Mouse (Mus musculus): ENCODE results near the gene Adgrv1. TPM values are rescaled to one million over a fixed set of nuclear protein-coding genes. Genes with fewer than 3 reads are reported as not detected.

Adgrv1 gene
- polyA plus RNA-seq, 1 experiment from 2014 or later, result 0.37 TPM

DNA sequence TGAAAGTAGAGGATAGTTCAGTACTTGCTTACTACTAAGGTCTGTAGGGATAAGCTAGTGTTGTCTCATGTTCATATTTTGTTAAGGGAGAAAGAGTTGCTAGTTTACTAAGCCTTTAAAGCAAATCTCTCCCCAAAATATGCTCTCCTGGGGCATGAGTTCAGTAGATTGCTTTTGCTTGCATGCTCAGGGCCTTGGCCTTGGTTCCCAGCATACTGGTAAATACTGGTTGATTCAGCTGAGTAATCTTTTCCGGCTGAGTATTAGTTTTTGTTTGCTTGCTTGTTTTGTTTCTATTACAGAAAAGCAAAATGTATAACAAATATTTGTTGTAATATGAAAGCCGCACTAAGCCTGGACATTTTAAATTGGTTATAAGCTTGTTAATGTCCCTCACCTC is 422.4 kb downstream of the Adgrv1 start:
- ChIA-PET CTCF (interaction anchor here (1.6 to 1.7 kb wide), 3 partner anchors 19 to 328 kb away, joined by 4 to 7 read pairs (median 6); no protein-coding TSS in a partner anchor), POLR2A (interaction anchor here (0.7 kb wide), 1 partner anchor 22 kb away, joined by 3 read pairs; no protein-coding TSS in a partner anchor)
- DNase-seq (ENCODE audit: low read depth, low spot score) (no peak), ATAC-seq (no peak)
- peaks cover 7% of the 10 kb centered on the region for H3K27me3 ChIP-seq
- TF ChIP-seq CTCF (IDR thresholded peaks at IDR 0.05), result no peak
- in situ Hi-C loops (cut with MboI; ENCODE audit: low pct_unique_long_range_greater_than_20kb), result no loop called here

DNA sequence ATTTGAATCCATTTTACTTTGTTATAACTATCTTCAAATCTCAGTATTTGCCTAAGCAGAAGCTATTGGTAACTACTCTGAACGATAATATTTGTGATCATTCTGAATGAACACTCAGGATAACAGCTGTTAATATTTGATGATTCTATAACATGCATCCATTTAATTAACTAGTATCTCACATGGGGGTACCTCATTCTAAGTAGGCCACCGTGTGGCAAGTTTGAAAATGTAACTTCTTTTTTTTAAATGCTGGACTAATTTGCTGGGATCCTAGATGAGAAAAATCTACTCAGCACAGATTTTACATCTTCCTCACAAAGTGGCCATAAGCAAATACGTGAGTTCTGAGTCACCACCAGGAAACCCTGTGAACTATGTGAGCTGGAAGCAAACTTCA is 423.1 kb downstream of the Adgrv1 start:
- ChIA-PET CTCF (interaction anchor here (0.7 to 1.9 kb wide), 6 partner anchors 9 to 327 kb away, joined by 3 to 7 read pairs (median 4); no protein-coding TSS in a partner anchor), POLR2A (no interaction called here)
- ATAC-seq (no peak), DNase-seq (ENCODE audit: low read depth, low spot score) (no peak)
- peaks cover 7% of the 10 kb centered on the region for H3K27me3 ChIP-seq
- TF ChIP-seq CTCF (IDR thresholded peaks at IDR 0.05), result peak; percentile 16
- in situ Hi-C loops (cut with MboI; ENCODE audit: low pct_unique_long_range_greater_than_20kb), result no loop called here

DNA sequence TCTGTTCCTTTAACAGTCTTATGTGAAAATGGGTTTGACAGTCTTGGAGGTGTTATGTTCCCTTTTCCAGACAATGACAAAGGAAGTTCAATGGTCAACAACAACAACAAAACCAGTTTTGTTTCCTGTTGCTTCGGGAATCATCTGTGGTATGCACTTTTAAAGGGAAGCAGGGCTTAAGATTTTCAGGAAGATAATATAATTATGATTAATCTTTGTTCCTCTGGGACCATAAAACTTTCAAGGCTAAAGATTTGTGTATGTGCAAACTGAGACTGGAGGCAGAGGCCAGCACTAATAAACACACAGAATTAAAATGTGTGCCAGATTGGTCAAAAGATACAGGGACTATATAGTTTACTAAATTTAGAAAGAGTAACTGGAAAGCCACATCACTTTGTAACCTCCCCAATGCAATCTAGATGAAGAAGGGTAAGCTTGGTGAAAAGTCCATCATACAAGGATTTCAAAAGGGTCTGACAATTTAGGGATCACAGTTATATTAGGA is 424.8 kb downstream of the Adgrv1 start:
- CTCF ChIA-PET, result interaction anchor here (1.9 kb wide), 1 partner anchor 11 kb away, joined by 6 read pairs; no protein-coding TSS in a partner anchor
- DNase-seq (ENCODE audit: low read depth, low spot score) (no peak), ATAC-seq (no peak)
- POLR2A ChIA-PET, result no interaction called here
- TF ChIP-seq CTCF (IDR thresholded peaks at IDR 0.05), result no peak
- H3K27me3 ChIP-seq, result peaks cover 7% of the 10 kb centered on the region
- in situ Hi-C loops (cut with MboI; ENCODE audit: low pct_unique_long_range_greater_than_20kb), result no loop called here

- H3K27me3 ChIP-seq, result no peaks in the 10 kb centered on the region
- ATAC-seq (peak; percentile 87), DNase-seq (ENCODE audit: low read depth, low spot score) (peak; percentile 85)
- POLR2A ChIA-PET, result interaction anchor here (1.0 kb wide), 1 partner anchor 15 kb away, joined by 3 read pairs; no protein-coding TSS in a partner anchor
- TF ChIP-seq CTCF (IDR thresholded peaks at IDR 0.05), result no peak
- CTCF ChIA-PET, result interaction anchor here (0.9 to 3.4 kb wide), 6 partner anchors 9 to 299 kb away, joined by 3 to 15 read pairs (median 3); partner anchors contain the start of gene Arrdc3
- in situ Hi-C loops (cut with MboI; ENCODE audit: low pct_unique_long_range_greater_than_20kb), result no loop called here
Measured at GRCm38 (mm10) chr13:81181966-81182908, 450.7 kb downstream of the Adgrv1 start.

DNA sequence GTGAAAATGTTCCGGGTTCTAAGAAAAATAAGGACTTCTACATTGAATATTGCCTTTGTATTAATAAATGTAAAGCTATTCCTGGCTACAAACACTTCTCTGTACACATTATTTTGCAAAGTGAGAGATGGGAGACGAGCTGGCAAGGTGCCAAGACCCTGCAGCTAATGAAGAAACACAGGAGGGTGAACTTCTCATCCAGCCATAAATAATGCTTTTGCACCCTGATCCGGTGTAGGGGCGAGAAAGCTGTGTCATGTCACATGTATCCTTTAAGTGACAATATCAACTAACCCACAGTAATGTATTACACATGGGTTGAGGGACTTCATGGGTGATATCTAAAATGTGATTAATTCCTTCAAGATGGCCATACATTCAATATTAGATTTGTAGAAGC is 451.5 kb downstream of the Adgrv1 start:
- DNase-seq (ENCODE audit: low read depth, low spot score), result no peak
- no peaks in the 10 kb centered on the region for H3K27me3 ChIP-seq
- CTCF ChIA-PET, result interaction anchor here (1.0 to 3.4 kb wide), 5 partner anchors 10 to 298 kb away, joined by 3 to 15 read pairs (median 3); partner anchors contain the start of gene Arrdc3
- ATAC-seq, result peak; percentile 1
- TF ChIP-seq CTCF (IDR thresholded peaks at IDR 0.05), result no peak
- in situ Hi-C loops (cut with MboI; ENCODE audit: low pct_unique_long_range_greater_than_20kb), result no loop called here
- POLR2A ChIA-PET, result interaction anchor here (0.6 to 1.2 kb wide), 3 partner anchors 73 to 297 kb away, joined by 3 read pairs; no protein-coding TSS in a partner anchor

- ChIA-PET POLR2A (no interaction called here), CTCF (interaction anchor here (1.5 kb wide), 1 partner anchor 11 kb away, joined by 4 read pairs; no protein-coding TSS in a partner anchor)
- TF ChIP-seq CTCF (IDR thresholded peaks at IDR 0.05), result no peak
- DNase-seq (ENCODE audit: low read depth, low spot score) (no peak), ATAC-seq (no peak)
- in situ Hi-C loops (cut with MboI; ENCODE audit: low pct_unique_long_range_greater_than_20kb), result no loop called here
- H3K27me3 ChIP-seq, result no peaks in the 10 kb centered on the region
Measured at GRCm38 (mm10) chr13:81176820-81177219, 456.1 kb downstream of the Adgrv1 start.

DNA sequence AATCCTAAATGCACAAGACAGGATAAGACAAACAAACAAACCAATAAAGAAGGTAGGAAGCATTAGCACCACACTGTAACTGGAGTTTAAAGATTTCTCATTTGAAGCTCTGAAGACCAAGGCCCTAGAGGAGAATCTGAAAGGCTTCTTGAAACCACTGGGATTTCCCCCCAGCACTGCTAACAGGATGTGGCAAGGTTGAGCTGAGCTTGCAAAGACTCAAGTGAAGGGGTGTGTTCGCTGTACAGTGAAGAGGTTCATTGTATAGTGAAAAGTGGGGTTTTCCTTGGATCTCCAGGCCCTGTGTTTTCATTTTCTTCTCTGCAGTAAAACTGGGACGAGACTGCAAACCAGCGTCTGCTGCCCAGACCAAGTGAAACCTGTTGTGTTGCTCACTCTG is 456.9 kb downstream of the Adgrv1 start:
- in situ Hi-C loops (cut with MboI; ENCODE audit: low pct_unique_long_range_greater_than_20kb), result no loop called here
- CTCF ChIA-PET, result interaction anchor here (1.5 kb wide), 1 partner anchor 10 kb away, joined by 4 read pairs; no protein-coding TSS in a partner anchor
- DNase-seq (ENCODE audit: low read depth, low spot score) (no peak), ATAC-seq (no peak)
- no peaks in the 10 kb centered on the region for H3K27me3 ChIP-seq
- no peak for TF ChIP-seq CTCF (IDR thresholded peaks at IDR 0.05)
- POLR2A ChIA-PET, result no interaction called here

- TF ChIP-seq CTCF (IDR thresholded peaks at IDR 0.05), result no peak
- ChIA-PET CTCF (no interaction called here), POLR2A (no interaction called here)
- ATAC-seq (no peak), DNase-seq (ENCODE audit: low read depth, low spot score) (no peak)
- in situ Hi-C loops (cut with MboI; ENCODE audit: low pct_unique_long_range_greater_than_20kb), result no loop called here
- H3K27me3 ChIP-seq, result no peaks in the 10 kb centered on the region
Measured at GRCm38 (mm10) chr13:81171115-81171514, 461.8 kb downstream of the Adgrv1 start.

DNA sequence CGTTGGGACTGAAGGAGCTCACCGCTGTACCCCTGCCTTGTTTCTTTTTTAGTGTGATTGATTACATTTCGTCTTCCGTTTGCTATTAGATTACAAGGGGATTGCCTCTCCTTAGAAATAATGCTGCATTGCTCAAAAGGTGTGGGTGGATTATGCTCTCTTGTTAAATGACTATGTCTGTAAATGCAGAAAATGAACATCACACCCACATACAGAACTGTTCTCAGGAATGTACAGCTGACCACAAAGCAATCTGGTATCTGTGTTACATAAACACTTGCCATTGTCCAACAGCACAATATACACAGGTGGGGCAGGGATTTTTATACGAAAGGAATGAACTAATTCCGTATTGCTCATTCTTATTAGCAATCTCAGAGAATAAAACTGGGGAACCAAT is 465.5 kb downstream of the Adgrv1 start:
- CTCF ChIA-PET, result interaction anchor here (0.9 kb wide), 1 partner anchor 8 kb away, joined by 6 read pairs; no protein-coding TSS in a partner anchor
- DNase-seq (ENCODE audit: low read depth, low spot score) (no peak), ATAC-seq (no peak)
- POLR2A ChIA-PET, result interaction anchor here (1.0 kb wide), 1 partner anchor 15 kb away, joined by 3 read pairs; no protein-coding TSS in a partner anchor
- in situ Hi-C loops (cut with MboI; ENCODE audit: low pct_unique_long_range_greater_than_20kb), result no loop called here
- no peak for TF ChIP-seq CTCF (IDR thresholded peaks at IDR 0.05)
- H3K27me3 ChIP-seq, result no peaks in the 10 kb centered on the region

DNA sequence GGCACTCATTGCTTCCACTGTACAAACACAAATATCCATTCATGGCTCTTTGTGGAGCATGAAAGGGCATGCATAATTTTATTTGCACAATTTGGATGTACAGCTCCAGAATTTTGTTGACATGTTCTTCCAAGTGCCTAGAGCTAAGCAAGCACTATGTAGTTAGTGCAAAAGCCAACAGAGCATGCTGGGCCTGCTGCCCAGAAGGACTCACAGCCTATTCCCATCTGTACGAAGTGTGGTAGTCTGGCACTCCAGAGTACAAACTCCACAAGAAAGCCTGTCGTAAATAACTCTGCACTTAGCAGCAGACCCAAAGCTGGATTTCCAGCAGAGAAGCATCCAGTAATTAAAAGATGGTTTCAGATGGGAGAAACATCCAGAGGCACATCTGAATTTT is 473.1 kb downstream of the Adgrv1 start:
- DNase-seq (ENCODE audit: low read depth, low spot score) (no peak), ATAC-seq (no peak)
- in situ Hi-C loops (cut with MboI; ENCODE audit: low pct_unique_long_range_greater_than_20kb), result loop anchor here (5.0 kb wide), 1 partner anchor 207 kb away; no protein-coding TSS in a partner anchor
- ChIA-PET POLR2A (no interaction called here), CTCF (interaction anchor here (1.2 to 1.7 kb wide), 3 partner anchors 14 to 52 kb away, joined by 3 to 4 read pairs (median 3); no protein-coding TSS in a partner anchor)
- H3K27me3 ChIP-seq, result no peaks in the 10 kb centered on the region
- no peak for TF ChIP-seq CTCF (IDR thresholded peaks at IDR 0.05)
